Mouse (Mus musculus) lung, adult 2 months (tissue): ENCODE measurements at regions not wholly inside any gene's neighbourhood (a gene's known extent, or its start where the extent isn't known, plus 50 kb on each side); places are given as distances from the start of the nearest gene placed in this dataset.

Experiments
- CTCF ChIP-seq: fragments of 200-500 bp; IDR thresholded peaks from 2 replicates; pipeline ENCODE4 v1.5.1; 2011; ENCODE audit warnings: mild to moderate bottlenecking, low read length, control low read depth; ENCODE audit not compliant: insufficient read depth
- POLR2A ChIP-seq: fragments of 200-500 bp; IDR thresholded peaks from 2 replicates; pipeline ENCODE4 v1.6.1; 2011; ENCODE audit warnings: low read depth, mild to moderate bottlenecking, control low read depth, low read length, borderline replicate concordance; ENCODE audit errors: extremely low read depth

DNA sequence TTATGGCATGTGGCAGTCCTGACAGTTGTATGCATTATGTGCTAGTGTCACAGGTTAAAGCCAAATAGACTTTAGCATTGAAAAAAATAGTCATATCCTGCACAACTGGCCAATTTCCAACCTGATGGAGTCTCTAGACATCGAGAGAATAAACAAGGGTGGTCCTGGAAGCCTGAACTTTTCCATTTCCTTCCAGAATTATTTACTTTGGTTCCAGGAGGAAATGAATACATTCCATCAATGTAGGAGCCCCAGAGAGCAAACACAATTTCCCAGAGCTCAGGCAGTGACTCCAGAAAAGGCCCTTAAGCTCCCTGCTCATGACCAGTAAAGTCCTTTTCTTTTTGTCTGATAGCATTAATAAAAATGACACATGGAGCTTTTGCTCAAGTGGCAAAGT is 151.9 kb upstream of the Got2 start:
- TF ChIP-seq POLR2A: no peak
- no peak for TF ChIP-seq CTCF
